In the genomic region with DNA sequence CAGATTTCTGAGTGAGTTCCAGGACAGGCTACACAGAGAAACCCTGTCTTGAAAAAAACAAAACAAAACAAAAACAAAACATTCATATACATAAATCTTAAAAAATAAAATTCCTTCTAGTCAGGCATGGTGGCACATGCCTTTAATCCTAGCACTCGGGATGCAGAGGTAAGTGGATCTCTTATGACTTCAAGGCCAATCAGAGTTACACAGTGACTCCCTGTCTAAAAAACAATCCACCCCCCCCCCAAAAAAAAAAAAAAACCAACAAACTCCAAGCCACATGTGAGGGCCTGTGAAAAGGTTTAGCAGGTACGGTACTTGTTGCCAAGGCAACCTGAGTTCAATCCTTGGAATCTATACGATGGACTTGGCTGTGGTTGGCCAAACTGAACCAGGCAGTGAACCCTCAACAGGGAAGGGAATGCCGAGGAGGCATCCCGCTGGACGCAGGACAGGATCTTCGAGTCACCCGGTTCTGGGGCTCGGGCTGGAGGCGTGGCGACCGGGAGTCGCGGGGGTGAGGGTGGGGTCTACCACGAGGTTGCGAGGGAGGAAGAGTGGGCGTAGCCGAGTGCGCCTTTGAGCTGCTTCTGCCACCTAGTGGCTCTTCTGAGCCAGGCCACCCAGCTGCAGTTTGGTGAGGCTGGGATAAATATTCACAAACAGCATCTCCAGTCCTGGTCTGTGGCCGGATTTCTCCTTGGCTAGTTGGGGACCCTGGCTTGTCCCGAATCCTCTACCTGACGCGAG, we compare ENCODE assay signal across 8 mouse cellular contexts. TPM values are rescaled to one million over a fixed set of nuclear protein-coding genes. Genes with fewer than 3 reads are reported as not detected.
DNase-seq lines count a peak whose midpoint lies in the region; ATAC-seq and TF ChIP-seq lines count a peak whose summit lies in the region.

No protein-coding gene starts in this region.

- intact Hi-C loops in heart, postnatal 14 days (cut with DNase I): loop anchor here (1.0 kb wide), 1 partner anchor 43 kb away; no protein-coding TSS in a partner anchor

- in situ Hi-C loops in ES-E14 (cut with MboI; ENCODE audit: low sequenced_read_pairs in 2 of 2, unreplicated experiment in 2 of 2): no loop called here

- H3K36me3 ChIP-seq in ES-E14 (ENCODE audit: control insufficient read depth, insufficient read depth, low read length, poor library complexity, severe bottlenecking): no peaks in the 10 kb centered on the region
- peaks cover 10% of the 10 kb centered on the region for H3K36me3 ChIP-seq in forebrain, embryonic 14.5 days (ENCODE audit: control insufficient read depth, insufficient read depth, low read length)
- H3K36me3 ChIP-seq in neural tube, embryonic 15.5 days: peaks cover 17% of the 10 kb centered on the region; the same call in 1 of the 2 replicates

- peak overlapping the region; percentile 54 for H3K27ac ChIP-seq in ES-E14 (ENCODE audit: insufficient read depth, low read depth, low read length, poor library complexity, severe bottlenecking)
- peak overlapping the region; percentile 66; the same call in 1 of the 2 replicates for H3K27ac ChIP-seq in forebrain, embryonic 14.5 days (ENCODE audit: low read depth, low read length)
- peak overlapping the region; percentile 60; the same call in 1 of the 2 replicates for H3K27ac ChIP-seq in neural tube, embryonic 15.5 days (replicated peaks)

- no peaks in the 10 kb centered on the region for H3K9me3 ChIP-seq in ES-E14 (ENCODE audit: control insufficient read depth, insufficient read depth, low read depth, low read length)
- H3K9me3 ChIP-seq in forebrain, embryonic 14.5 days (replicated peaks; ENCODE audit: control insufficient read depth, low read length): no peaks in the 10 kb centered on the region
- H3K9me3 ChIP-seq in neural tube, embryonic 15.5 days (replicated peaks): no peaks in the 10 kb centered on the region

- peak overlapping the region; percentile 61 for H3K4me2 ChIP-seq in forebrain, embryonic 14.5 days (ENCODE audit: low read length)
- H3K4me2 ChIP-seq in neural tube, embryonic 15.5 days: peak overlapping the region; percentile 83

- H3K9ac ChIP-seq in ES-E14 (ENCODE audit: insufficient read depth, low read depth, low read length, poor library complexity, severe bottlenecking): peak overlapping the region; percentile 58
- peak overlapping the region; percentile 10; the same call in 1 of the 2 replicates for H3K9ac ChIP-seq in forebrain, embryonic 14.5 days (ENCODE audit: low read length)
- H3K9ac ChIP-seq in neural tube, embryonic 15.5 days (replicated peaks): no peak overlapping the region

- DNase-seq in ES-E14 (ENCODE audit: low read depth, low spot score): peak; percentile 87
- peak; percentile 92 for DNase-seq in forebrain, embryonic 14.5 days (ENCODE audit: low spot score)
- peak; percentile 80 to 85 for DNase-seq in heart, postnatal 14 days
- DNase-seq in large intestine, adult 2 months (ENCODE audit: low read depth, low spot score): peak; percentile 24
- DNase-seq in lung, adult 18-20 months: peak; percentile 83 to 88
- peak; percentile 90 for DNase-seq in testis, postnatal 10 days (ENCODE audit: low spot score)

- WGBS in forebrain, embryonic 14.5 days: 4% methylated on average over 23 of the region's 23 CpGs
- WGBS in large intestine, adult 2 months: 3% methylated on average over 23 of the region's 23 CpGs
- WGBS in neural tube, embryonic 15.5 days: 4% methylated on average over 23 of the region's 23 CpGs

- H3K4me3 ChIP-seq in ES-E14 (ENCODE audit: insufficient read depth in 1 of 2, low read depth in 1 of 2, low read length in 2 of 2, poor library complexity in 1 of 2, severe bottlenecking in 1 of 2): peak overlapping the region; percentile 42 to 56; a peak in 3 of 4 replicates
- H3K4me3 ChIP-seq in forebrain, embryonic 14.5 days (ENCODE audit: low read depth, low read length): peak overlapping the region; percentile 24
- H3K4me3 ChIP-seq in neural tube, embryonic 15.5 days (replicated peaks): peak overlapping the region; percentile 41

- peaks cover 7 to 11% of the 10 kb centered on the region in 2 experiments; a peak in 3 of 4 replicates for H3K4me1 ChIP-seq in ES-E14 (ENCODE audit: control insufficient read depth in 2 of 2, insufficient read depth in 2 of 2, low read length in 2 of 2, poor library complexity in 1 of 2)
- peaks cover 15% of the 10 kb centered on the region for H3K4me1 ChIP-seq in forebrain, embryonic 14.5 days (ENCODE audit: control insufficient read depth, insufficient read depth, low read length)
- H3K4me1 ChIP-seq in neural tube, embryonic 15.5 days: peaks cover 29% of the 10 kb centered on the region

- peak; percentile 51; the same call in 1 of the 2 replicates for ATAC-seq in cerebellum, adult (ENCODE audit: insufficient number of reproducible peaks, low FRiP score, low TSS enrichment)
- ATAC-seq in forebrain, embryonic 14.5 days: peak; percentile 56
- ATAC-seq in neural tube, embryonic 15.5 days (ENCODE audit: low FRiP score): peak; percentile 67

- H3K27me3 ChIP-seq in forebrain, embryonic 14.5 days (replicated peaks; ENCODE audit: control insufficient read depth, insufficient read depth, low read length): no peaks in the 10 kb centered on the region
- H3K27me3 ChIP-seq in neural tube, embryonic 15.5 days (replicated peaks): no peaks in the 10 kb centered on the region

TF ChIP-seq in ES-E14, 5 proteins besides CTCF, POLR2A, EP300 and RAD21:
- TF ChIP-seq MAFK (IDR thresholded peaks at IDR 0.05; ENCODE audit: insufficient read depth, low read depth, low read length) (no peak), ZNF384 (IDR thresholded peaks at IDR 0.05; ENCODE audit: low read depth, low read length) (peak; percentile 95)
TF ChIP-seq in ES-E14: peak in this region for 1.

RNA-seq across cellular contexts. Expression of gene Arhgap23, which starts 15.2 kb away (rescaled TPM):
- 22.6 and 26.3 TPM in 2 replicates for total RNA-seq in ES-E14 (2012; rRNA removed)
- polyA plus RNA-seq in forebrain, embryonic 14.5 days (2014; fragmentation: Nextera tagmentation; extraction: Ambion mirVana): 5.4 and 6.3 TPM in 2 replicates
- 10 to 100 TPM; 24.8 to 25.1 TPM for total RNA-seq in heart, postnatal 14 days (2021)
- polyA plus RNA-seq in large intestine, adult 2 months (2012; rRNA removed): 5.7 and 6.4 TPM in 2 replicates
- 8.0 and 9.2 TPM in 2 replicates for polyA plus RNA-seq in neural tube, embryonic 15.5 days (2015; fragmentation: Nextera tagmentation; extraction: Ambion mirVana)

RNA-seq across cellular contexts. Expression of gene Socs7, which starts 37.8 kb away (rescaled TPM):
- total RNA-seq in ES-E14 (2012; rRNA removed): 14.3 and 14.5 TPM in 2 replicates
- 5.7 and 5.9 TPM in 2 replicates for polyA plus RNA-seq in forebrain, embryonic 14.5 days (2014; fragmentation: Nextera tagmentation; extraction: Ambion mirVana)
- 10 to 100 TPM; 16.1 to 19.6 TPM for total RNA-seq in heart, postnatal 14 days (2021)
- 4.3 and 6.2 TPM in 2 replicates for polyA plus RNA-seq in large intestine, adult 2 months (2012; rRNA removed)
- polyA plus RNA-seq in neural tube, embryonic 15.5 days (2015; fragmentation: Nextera tagmentation; extraction: Ambion mirVana): 7.7 and 8.4 TPM in 2 replicates

RNA-seq across cellular contexts. Expression of gene Gpr179, which starts 48.3 kb away (rescaled TPM):
- 0.31 and 0.53 TPM in 2 replicates for total RNA-seq in ES-E14 (2012; rRNA removed)
- 0.20 and 0.34 TPM in 2 replicates for polyA plus RNA-seq in forebrain, embryonic 14.5 days (2014; fragmentation: Nextera tagmentation; extraction: Ambion mirVana)
- total RNA-seq in heart, postnatal 14 days (2021): under 1 TPM; 0.02 to 0.05 TPM
- 0.06 and 0.11 TPM in 2 replicates for polyA plus RNA-seq in large intestine, adult 2 months (2012; rRNA removed)
- 0.33 and 0.46 TPM in 2 replicates for polyA plus RNA-seq in neural tube, embryonic 15.5 days (2015; fragmentation: Nextera tagmentation; extraction: Ambion mirVana)

Comparison
In these comparisons a context has a peak if more than half of its experiments do, and no peak if none do; other contexts are left out.
1. Peak in every context shown above with its lines: DNase-seq, ATAC-seq, H3K4me3 ChIP-seq and H3K27ac ChIP-seq.
2. DNase-seq: peak in every context shown above with its lines; median percentile 92 in forebrain, embryonic 14.5 days; 90 in testis, postnatal 10 days; 87 in ES-E14; 86 in lung, adult 18-20 months; 82 in heart, postnatal 14 days; 24 in large intestine, adult 2 months.